Mouse (Mus musculus): ENCODE measurements around the gene Pgf. TPM values are rescaled to one million over a fixed set of nuclear protein-coding genes. Genes with fewer than 3 reads are reported as not detected.
A peak's percentile ranks its signal among the peaks of the same experiment; 100 is the strongest.

Gene Pgf
- polyA plus RNA-seq, 1 experiment from 2014 or later = 5.7 TPM

- Histone ChIP-seq H3K4me1 (replicated peaks) (peaks cover 20% of the 10 kb centered on the region), H3K27me3 (no peaks in the 10 kb centered on the region), H3K4me3 (replicated peaks) (no peak overlapping the region), H3K4me2 (replicated peaks) (no peak overlapping the region), H3K9me3 (no peaks in the 10 kb centered on the region), H3K27ac (no peak overlapping the region), H3K36me3 (no peaks in the 10 kb centered on the region), H3K9ac (replicated peaks) (no peak overlapping the region)
- WGBS = 85% methylated on average over 11 of the region's 11 CpGs
- ATAC-seq = no peak
These were observed 7.2 kb downstream of the Pgf start for GRCm38 (mm10) chr12:85170284-85170947.

DNA sequence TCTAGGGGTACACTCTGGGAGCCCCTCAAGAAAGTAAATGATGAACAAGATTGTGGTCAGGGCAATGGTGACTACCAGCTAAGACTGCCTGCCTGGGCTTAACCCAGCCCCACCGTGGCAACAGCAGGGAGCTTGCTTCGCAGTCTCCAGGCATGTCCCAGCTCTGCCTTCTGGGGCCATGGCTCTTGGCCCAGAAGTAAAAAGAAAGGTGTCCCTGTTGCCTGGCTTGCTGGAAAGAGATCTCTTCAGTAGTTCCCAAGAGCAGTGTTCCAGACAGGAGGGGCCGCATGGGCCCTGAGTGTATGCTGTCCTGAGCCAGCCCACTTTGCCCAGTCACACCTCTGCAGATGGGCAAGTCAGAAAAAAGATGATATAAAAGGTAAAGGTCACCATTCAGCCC, 7.7 kb downstream of the Pgf start:
- H3K27me3 ChIP-seq = no peaks in the 10 kb centered on the region
- peaks cover 15% of the 10 kb centered on the region for H3K4me1 ChIP-seq (replicated peaks)
- no peak overlapping the region for H3K4me2 ChIP-seq (replicated peaks)
- peak; percentile 38; the same call in 1 of the 2 replicates for ATAC-seq
- no peak overlapping the region for H3K4me3 ChIP-seq (replicated peaks)
- no peak overlapping the region for H3K27ac ChIP-seq
- WGBS = 55% methylated on average over 3 of the region's 3 CpGs
- no peaks in the 10 kb centered on the region for H3K9me3 ChIP-seq
- no peaks in the 10 kb centered on the region for H3K36me3 ChIP-seq
- no peak overlapping the region for H3K9ac ChIP-seq (replicated peaks)

DNA sequence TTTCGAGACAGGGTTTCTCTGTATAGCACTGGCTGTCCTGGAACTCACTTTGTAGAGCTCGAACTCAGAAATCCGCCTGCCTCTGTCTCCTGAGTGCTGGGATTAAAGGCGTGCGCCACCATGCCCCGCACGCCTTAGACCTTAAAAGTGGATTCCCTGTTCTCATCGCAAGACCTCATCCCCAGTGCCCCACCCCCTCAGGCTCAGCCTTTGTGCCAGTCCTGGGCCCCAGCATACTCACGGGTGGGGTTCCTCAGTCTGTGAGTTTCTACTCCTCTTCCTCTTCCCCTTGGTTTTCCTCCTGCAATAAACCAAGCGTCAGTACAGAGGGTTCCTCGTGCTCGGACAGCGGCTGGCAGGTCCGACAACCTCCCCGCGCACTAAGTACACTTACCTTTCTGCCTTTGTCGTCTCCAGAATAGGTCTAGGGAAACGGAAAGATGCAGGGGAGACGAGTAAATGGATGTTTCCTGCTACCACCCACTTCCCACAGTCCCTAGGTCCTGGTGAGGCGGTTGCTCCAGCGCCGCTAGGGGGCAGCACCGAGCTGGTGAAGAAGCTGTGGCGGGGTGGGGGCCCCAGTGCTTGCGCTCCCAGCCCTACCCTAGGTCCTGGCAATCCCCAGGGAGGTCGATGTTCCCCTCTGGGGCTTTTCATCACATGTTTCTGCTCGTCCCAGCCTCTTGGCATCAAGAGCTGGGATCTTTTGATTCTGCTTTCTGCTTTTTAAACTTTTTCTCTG, 8.3 kb downstream of the Pgf start:
- ATAC-seq = peak; percentile 80
- Histone ChIP-seq H3K9me3 (no peaks in the 10 kb centered on the region), H3K9ac (replicated peaks) (peak overlapping the region; percentile 58), H3K36me3 (no peaks in the 10 kb centered on the region), H3K4me1 (replicated peaks) (peaks cover 13% of the 10 kb centered on the region; the same call in 1 of the 2 replicates), H3K4me3 (replicated peaks) (peak overlapping the region; percentile 26), H3K27me3 (no peaks in the 10 kb centered on the region), H3K27ac (no peak overlapping the region), H3K4me2 (replicated peaks) (peak overlapping the region; percentile 45)
- 26% methylated on average over 27 of the region's 27 CpGs for WGBS

- no peaks in the 10 kb centered on the region for H3K9me3 ChIP-seq
- no peaks in the 10 kb centered on the region for H3K36me3 ChIP-seq
- no peak overlapping the region for H3K9ac ChIP-seq (replicated peaks)
- H3K27ac ChIP-seq = no peak overlapping the region
- H3K4me1 ChIP-seq (replicated peaks) = peaks cover 9% of the 10 kb centered on the region; the same call in 1 of the 2 replicates
- no peak overlapping the region for H3K4me2 ChIP-seq (replicated peaks)
- H3K4me3 ChIP-seq (replicated peaks) = no peak overlapping the region
- 90% methylated on average over 9 of the region's 9 CpGs for WGBS
- ATAC-seq = no peak
- no peaks in the 10 kb centered on the region for H3K27me3 ChIP-seq
These were observed 11.0 kb downstream of the Pgf start for GRCm38 (mm10) chr12:85166631-85167030.

GRCm38 (mm10) chr12:85164996-85165395, 12.6 kb downstream of the Pgf start:
- Histone ChIP-seq H3K4me2 (replicated peaks) (no peak overlapping the region), H3K4me3 (replicated peaks) (no peak overlapping the region), H3K36me3 (no peaks in the 10 kb centered on the region), H3K9ac (replicated peaks) (no peak overlapping the region), H3K9me3 (no peaks in the 10 kb centered on the region), H3K27me3 (no peaks in the 10 kb centered on the region), H3K27ac (no peak overlapping the region), H3K4me1 (replicated peaks) (peaks cover 9% of the 10 kb centered on the region; the same call in 1 of the 2 replicates)
- WGBS = 86% methylated on average over 5 of the region's 5 CpGs
- no peak for ATAC-seq

DNA sequence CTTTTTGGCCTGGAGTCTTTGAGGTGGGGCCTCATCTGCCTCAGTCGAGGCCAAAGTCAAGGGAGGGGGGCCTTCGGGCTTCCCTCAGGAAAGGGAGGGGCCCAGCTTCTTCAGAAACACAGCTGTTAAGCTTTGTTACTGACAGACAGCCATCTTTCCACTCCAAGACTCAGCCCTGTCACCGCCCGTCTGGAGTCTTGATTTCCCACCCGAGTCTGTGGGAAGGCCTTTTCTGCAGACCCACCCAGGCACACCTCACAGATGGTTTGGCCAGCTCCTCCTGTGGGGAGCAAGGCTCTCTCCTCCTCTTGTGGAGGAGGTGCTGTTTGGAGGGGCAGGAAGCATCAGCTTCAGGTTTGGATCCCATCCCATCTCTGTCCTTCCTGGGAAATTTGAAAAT, 18.0 kb downstream of the Pgf start:
- H3K36me3 ChIP-seq = no peaks in the 10 kb centered on the region
- WGBS = 86% methylated on average over 5 of the region's 5 CpGs
- H3K4me3 ChIP-seq (replicated peaks) = no peak overlapping the region
- no peaks in the 10 kb centered on the region for H3K27me3 ChIP-seq
- ATAC-seq = no peak
- no peaks in the 10 kb centered on the region for H3K9me3 ChIP-seq
- H3K4me1 ChIP-seq (replicated peaks) = no peaks in the 10 kb centered on the region
- no peak overlapping the region for H3K9ac ChIP-seq (replicated peaks)
- H3K27ac ChIP-seq = no peak overlapping the region
- H3K4me2 ChIP-seq (replicated peaks) = no peak overlapping the region

GRCm38 (mm10) chr12:85158801-85159200, 18.8 kb downstream of the Pgf start:
- Histone ChIP-seq H3K27me3 (no peaks in the 10 kb centered on the region), H3K4me3 (replicated peaks) (no peak overlapping the region), H3K4me2 (replicated peaks) (no peak overlapping the region), H3K4me1 (replicated peaks) (no peaks in the 10 kb centered on the region), H3K9ac (replicated peaks) (no peak overlapping the region), H3K9me3 (no peaks in the 10 kb centered on the region), H3K27ac (no peak overlapping the region), H3K36me3 (no peaks in the 10 kb centered on the region)
- 92% methylated on average over 8 of the region's 8 CpGs for WGBS
- ATAC-seq = no peak

GRCm38 (mm10) chr12:85157797-85158460, 19.7 kb downstream of the Pgf start:
- WGBS = 90% methylated on average over 14 of the region's 14 CpGs
- H3K4me3 ChIP-seq (replicated peaks) = no peak overlapping the region
- H3K4me1 ChIP-seq (replicated peaks) = no peaks in the 10 kb centered on the region
- H3K9me3 ChIP-seq = no peaks in the 10 kb centered on the region
- H3K27ac ChIP-seq = no peak overlapping the region
- H3K4me2 ChIP-seq (replicated peaks) = no peak overlapping the region
- no peak for ATAC-seq
- no peak overlapping the region for H3K9ac ChIP-seq (replicated peaks)
- H3K36me3 ChIP-seq = no peaks in the 10 kb centered on the region
- H3K27me3 ChIP-seq = no peaks in the 10 kb centered on the region

- Histone ChIP-seq H3K4me3 (replicated peaks) (no peak overlapping the region), H3K9me3 (no peaks in the 10 kb centered on the region), H3K9ac (replicated peaks) (no peak overlapping the region), H3K27me3 (0 out of 2 replicates have a peak, but pooled peaks cover 4% of the 10 kb centered on the region), H3K36me3 (no peaks in the 10 kb centered on the region), H3K4me1 (replicated peaks) (no peaks in the 10 kb centered on the region), H3K27ac (no peak overlapping the region), H3K4me2 (replicated peaks) (no peak overlapping the region)
- no peak for ATAC-seq
- WGBS = 79% methylated on average over 6 of the region's 6 CpGs
These were observed 21.3 kb downstream of the Pgf start for GRCm38 (mm10) chr12:85156324-85156723.

- H3K4me3 ChIP-seq (replicated peaks) = no peak overlapping the region
- no peaks in the 10 kb centered on the region for H3K36me3 ChIP-seq
- no peaks in the 10 kb centered on the region for H3K9me3 ChIP-seq
- H3K27ac ChIP-seq = no peak overlapping the region
- H3K9ac ChIP-seq (replicated peaks) = no peak overlapping the region
- peaks cover 18% of the 10 kb centered on the region for H3K4me1 ChIP-seq (replicated peaks)
- 80% methylated on average over 3 of the region's 3 CpGs for WGBS
- ATAC-seq = no peak
- H3K27me3 ChIP-seq = 0 out of 2 replicates have a peak, but pooled peaks cover 5% of the 10 kb centered on the region
- no peak overlapping the region for H3K4me2 ChIP-seq (replicated peaks)
These were observed 24.6 kb downstream of the Pgf start for GRCm38 (mm10) chr12:85153011-85153410.

DNA sequence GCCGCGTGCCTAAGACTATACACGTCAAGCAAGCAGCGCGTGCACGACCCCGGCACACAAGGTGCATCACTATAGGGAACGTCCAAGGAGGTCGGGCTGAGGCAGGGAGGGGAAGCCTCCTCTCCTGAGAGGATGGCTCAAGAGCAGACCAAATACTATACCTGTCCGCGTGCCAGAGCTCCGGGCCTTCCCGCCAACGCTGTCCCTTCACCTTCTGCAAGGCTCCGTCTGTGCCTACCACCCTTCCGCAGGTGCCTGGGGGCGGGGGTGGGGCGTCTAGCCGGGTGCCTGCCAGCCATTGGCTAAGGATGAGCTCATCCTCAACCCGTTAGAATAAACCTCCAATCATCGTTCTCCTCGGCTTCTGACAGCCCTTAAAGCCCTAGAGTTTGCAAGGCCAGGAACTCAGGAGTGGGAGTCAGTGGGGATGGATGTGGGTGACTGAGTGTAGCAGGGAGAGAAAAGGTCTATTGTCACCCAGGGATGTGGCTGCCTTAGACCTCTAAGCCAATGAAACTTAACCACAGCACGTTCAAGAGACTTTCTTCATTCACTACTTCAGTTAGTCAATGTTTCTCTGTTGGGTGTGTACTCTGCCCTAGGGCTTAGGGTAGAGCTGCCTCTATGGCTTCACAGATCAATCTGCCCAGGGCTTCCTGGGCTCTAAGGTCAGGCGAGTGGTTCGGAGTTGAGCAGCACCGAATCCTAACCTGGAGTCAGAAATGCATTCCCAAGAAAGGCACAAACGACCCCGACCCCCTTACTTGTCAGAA, 26.4 kb downstream of the Pgf start, which contains the start of gene Rps6kl1:
TSS of gene Rps6kl1 (minus strand) at position 263 of the 773 bp plus-strand sequence.
- H3K4me1 ChIP-seq (replicated peaks) = peaks cover 18% of the 10 kb centered on the region
- WGBS = 16% methylated on average over 28 of the region's 28 CpGs
- peak within 1 kb of the TSS; percentile 70 for H3K9ac ChIP-seq (replicated peaks)
- H3K27ac ChIP-seq = no peak within 1 kb of the TSS
- ATAC-seq = peak; percentile 97
- H3K27me3 ChIP-seq = 0 out of 2 replicates have a peak, but pooled peaks cover 5% of the 10 kb centered on the region
- H3K36me3 ChIP-seq = no peaks in the 10 kb centered on the region
- H3K4me2 ChIP-seq (replicated peaks) = peak within 1 kb of the TSS; percentile 59
- no peaks in the 10 kb centered on the region for H3K9me3 ChIP-seq
- peak within 1 kb of the TSS; percentile 43 for H3K4me3 ChIP-seq (replicated peaks)

Measured in midbrain, embryonic 13.5 days (tissue).